Mouse (Mus musculus) limb, embryonic 11.5 days (tissue): ENCODE data around the gene Ptprc. TPM values are rescaled to one million over a fixed set of nuclear protein-coding genes. Genes with fewer than 3 reads are reported as not detected.

Source experiments
- ATAC-seq: fragments of 200-750 bp; cut with Nextera tagmentation; 2 replicates; pipeline ENCODE4 v1.8.0; 2017; ENCODE audit warnings: low read depth; ENCODE audit not compliant: insufficient number of reproducible peaks, low FRiP score, low TSS enrichment
- DNase-seq: peaks from one replicate; pipeline ENCODE4 v3.0.0-alpha.2; 2015; ENCODE audit warnings: low spot score
- H3K27ac ChIP-seq: fragments of 300-500 bp; sonication (generic); replicated peaks from 2 replicates; pipeline ENCODE4 v1.5.1; 2014; ENCODE audit warnings: low read depth, mild to moderate bottlenecking, low read length
- H3K27me3 ChIP-seq: fragments of 300-500 bp; sonication (generic); 2 replicates; pipeline ENCODE4 v1.6.1; 2014; ENCODE audit warnings: mild to moderate bottlenecking, low read length, mixed read lengths; ENCODE audit not compliant: control insufficient read depth, insufficient read depth
- H3K36me3 ChIP-seq: fragments of 300-500 bp; sonication (generic); 2 replicates; pipeline ENCODE4 v1.6.1; 2014; ENCODE audit warnings: mild to moderate bottlenecking, low read length, moderate library complexity, mixed read lengths; ENCODE audit not compliant: control insufficient read depth, insufficient read depth
- H3K4me1 ChIP-seq: fragments of 300-500 bp; sonication (generic); 2 replicates; pipeline ENCODE4 v1.6.1; 2014; ENCODE audit warnings: low read length, mixed read lengths; ENCODE audit not compliant: control insufficient read depth, insufficient read depth
- H3K4me2 ChIP-seq: fragments of 300-500 bp; sonication (generic); 2 replicates; pipeline ENCODE4 v1.6.1; 2014; ENCODE audit warnings: low read depth, mild to moderate bottlenecking, moderate library complexity; ENCODE audit not compliant: severe bottlenecking
- H3K4me3 ChIP-seq: fragments of 300-500 bp; sonication (generic); 2 replicates; pipeline ENCODE4 v1.5.1; 2014; ENCODE audit warnings: low read depth, low read length
- H3K9ac ChIP-seq: fragments of 300-500 bp; sonication (generic); 2 replicates; pipeline ENCODE4 v1.6.1; 2014; ENCODE audit warnings: mild to moderate bottlenecking, low read length
- H3K9me3 ChIP-seq: fragments of 300-500 bp; sonication (generic); 2 replicates; pipeline ENCODE4 v1.6.1; 2016; ENCODE audit warnings: low read length; ENCODE audit not compliant: control insufficient read depth
- WGBS: fragments of 180-500 bp; shearing (Covaris S2); extraction: QIAGEN DNeasy Blood & Tissue Kit; methylation state at CpG from one replicate; pipeline ENCODE4 v1.1.7; 2014; 5-methylcytosine and 5-hydroxymethylcytosine counted together
- polyA plus RNA-seq: library from polyadenylated mRNA; unstranded; fragments of >200 nt; fragmentation: Nextera tagmentation; extraction: Ambion mirVana; gene quantifications from 2 replicates; pipeline ENCODE4 v1.2.1, GENCODE M21; 2014

Ptprc gene
- 0.93 and 1.3 TPM in 2 replicates for polyA plus RNA-seq

GRCm38 (mm10) chr1:138175494-138175893, at the start of gene Ptprc:
Gene Ptprc, minus strand, starts transcription at chr1:138175708.
- Histone ChIP-seq H3K4me2 (no peak within 1 kb of the TSS), H3K9ac (no peak within 1 kb of the TSS), H3K4me1 (no peaks in the 10 kb centered on the region), H3K27ac (no peak within 1 kb of the TSS), H3K9me3 (no peaks in the 10 kb centered on the region), H3K4me3 (no peak within 1 kb of the TSS), H3K36me3 (no peaks in the 10 kb centered on the region), H3K27me3 (no peaks in the 10 kb centered on the region)
- DNase-seq (no peak), ATAC-seq (no peak)
- WGBS, result 84% methylated on average over 4 of the region's 4 CpGs

GRCm38 (mm10) chr1:138214736-138215458, 39.4 kb upstream of the Ptprc start:
- H3K4me2 ChIP-seq, result no peak overlapping the region
- no peak for ATAC-seq
- no peaks in the 10 kb centered on the region for H3K36me3 ChIP-seq
- DNase-seq, result no peak
- WGBS, result 61% methylated on average over 3 of the region's 3 CpGs
- H3K27ac ChIP-seq, result no peak overlapping the region
- no peaks in the 10 kb centered on the region for H3K4me1 ChIP-seq
- no peaks in the 10 kb centered on the region for H3K9me3 ChIP-seq
- no peaks in the 10 kb centered on the region for H3K27me3 ChIP-seq
- H3K9ac ChIP-seq, result no peak overlapping the region
- no peak overlapping the region for H3K4me3 ChIP-seq

- DNase-seq, result no peak
- Histone ChIP-seq H3K27ac (no peak overlapping the region), H3K4me3 (no peak overlapping the region), H3K27me3 (no peaks in the 10 kb centered on the region), H3K9me3 (no peaks in the 10 kb centered on the region), H3K4me1 (no peaks in the 10 kb centered on the region), H3K9ac (no peak overlapping the region), H3K36me3 (no peaks in the 10 kb centered on the region), H3K4me2 (no peak overlapping the region)
- ATAC-seq, result no peak
- 76% methylated on average over 3 of the region's 3 CpGs for WGBS
These were observed 35.0 kb upstream of the Ptprc start for GRCm38 (mm10) chr1:138210387-138211024.

- Histone ChIP-seq H3K9me3 (no peaks in the 10 kb centered on the region), H3K27me3 (no peaks in the 10 kb centered on the region), H3K9ac (no peak overlapping the region), H3K36me3 (no peaks in the 10 kb centered on the region), H3K4me1 (no peaks in the 10 kb centered on the region), H3K27ac (no peak overlapping the region), H3K4me2 (no peak overlapping the region), H3K4me3 (no peak overlapping the region)
- ATAC-seq (no peak), DNase-seq (no peak)
- WGBS, result 93% methylated on average over 3 of the region's 3 CpGs
These were observed 34.2 kb upstream of the Ptprc start for GRCm38 (mm10) chr1:138209751-138210150.

- no peak overlapping the region for H3K27ac ChIP-seq
These were observed 30.5 kb upstream of the Ptprc start for GRCm38 (mm10) chr1:138206041-138206440.

GRCm38 (mm10) chr1:138191689-138192508, 16.4 kb upstream of the Ptprc start:
- Histone ChIP-seq H3K4me2 (no peak overlapping the region), H3K9me3 (no peaks in the 10 kb centered on the region), H3K27ac (no peak overlapping the region), H3K9ac (no peak overlapping the region), H3K36me3 (no peaks in the 10 kb centered on the region), H3K27me3 (no peaks in the 10 kb centered on the region), H3K4me1 (no peaks in the 10 kb centered on the region), H3K4me3 (no peak overlapping the region)
- ATAC-seq (0 out of 2 replicates have a peak, but pooled peaks have one; percentile 39), DNase-seq (no peak)
- 75% methylated on average over 8 of the region's 8 CpGs for WGBS

More at GRCm38 (mm10) chr1:138206041-138206440, 30.5 kb upstream of the Ptprc start:
- Histone ChIP-seq H3K36me3 (no peaks in the 10 kb centered on the region), H3K4me3 (no peak overlapping the region), H3K9me3 (no peaks in the 10 kb centered on the region), H3K27me3 (no peaks in the 10 kb centered on the region), H3K4me1 (0 out of 2 replicates have a peak, but pooled peaks cover 3% of the 10 kb centered on the region), H3K4me2 (no peak overlapping the region), H3K9ac (no peak overlapping the region)
- peak; percentile 63 for DNase-seq
- peak; percentile 68; the same call in 1 of the 2 replicates for ATAC-seq
- WGBS, result 19% methylated on average over 7 of the region's 7 CpGs

GRCm38 (mm10) chr1:138188131-138188530, 12.6 kb upstream of the Ptprc start:
- DNase-seq, result no peak
- Histone ChIP-seq H3K27ac (no peak overlapping the region), H3K27me3 (no peaks in the 10 kb centered on the region), H3K36me3 (no peaks in the 10 kb centered on the region), H3K9ac (no peak overlapping the region), H3K4me3 (no peak overlapping the region), H3K4me2 (no peak overlapping the region), H3K4me1 (no peaks in the 10 kb centered on the region), H3K9me3 (no peaks in the 10 kb centered on the region)
- 90% methylated on average over 4 of the region's 4 CpGs for WGBS
- no peak for ATAC-seq

- H3K4me2 ChIP-seq, result no peak overlapping the region
These were observed 10.4 kb upstream of the Ptprc start for GRCm38 (mm10) chr1:138185904-138186303.

More at GRCm38 (mm10) chr1:138185904-138186303, 10.4 kb upstream of the Ptprc start:
- no peak for ATAC-seq
- no peaks in the 10 kb centered on the region for H3K9me3 ChIP-seq
- no peaks in the 10 kb centered on the region for H3K4me1 ChIP-seq
- H3K36me3 ChIP-seq, result no peaks in the 10 kb centered on the region
- no peak overlapping the region for H3K4me3 ChIP-seq
- no peak overlapping the region for H3K27ac ChIP-seq
- WGBS, result 59% methylated on average over 4 of the region's 4 CpGs
- no peaks in the 10 kb centered on the region for H3K27me3 ChIP-seq
- DNase-seq, result no peak
- no peak overlapping the region for H3K9ac ChIP-seq
